29 mouse cellular contexts compared by ENCODE assay signal in the genomic region with DNA sequence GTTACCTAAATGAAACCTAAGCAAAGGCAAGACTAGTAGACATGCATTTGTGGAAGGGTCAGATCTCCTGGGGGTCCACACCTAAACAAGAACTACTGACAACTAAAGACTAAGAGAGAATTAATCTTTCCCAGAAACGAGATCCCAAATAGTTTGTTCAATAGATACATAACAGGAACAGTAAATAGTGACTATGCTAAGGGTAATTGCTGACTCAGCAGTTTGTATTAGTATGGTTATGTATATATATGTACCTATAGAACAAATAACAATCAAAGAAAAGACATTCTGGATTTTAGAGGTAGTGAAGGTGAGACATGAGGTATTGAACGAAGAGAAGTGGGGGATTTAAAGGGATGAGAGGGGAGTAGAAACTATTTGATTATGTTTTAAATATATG.
"Had no signal": no experiment of that assay in that cellular context is flagged by ENCODE, and none has a peak within 500 bp of the region (broad histone marks: within the 10 kb centered on the region; RNA-seq: fewer than 3 reads in every experiment).

No protein-coding gene starts in this region.

- H3K27me3 ChIP-seq: limb, embryonic 12.5 days; limb, embryonic 15.5 days; liver, embryonic 12.5 days; liver, embryonic 13.5 days; liver, embryonic 15.5 days; lung, embryonic 15.5 days; megakaryocyte, embryonic 14.5 days; midbrain, embryonic 12.5 days; midbrain, embryonic 13.5 days; midbrain, embryonic 15.5 days had no signal

- H3K36me3 ChIP-seq: limb, embryonic 10.5 days; limb, embryonic 12.5 days; limb, embryonic 13.5 days; limb, embryonic 15.5 days; liver, embryonic 12.5 days; liver, embryonic 13.5 days; liver, embryonic 15.5 days; lung, embryonic 15.5 days; midbrain, embryonic 10.5 days; midbrain, embryonic 12.5 days; midbrain, embryonic 13.5 days; midbrain, embryonic 15.5 days had no signal

- H3K9me3 ChIP-seq: limb, embryonic 10.5 days; limb, embryonic 12.5 days; limb, embryonic 13.5 days; limb, embryonic 15.5 days; liver, embryonic 12.5 days; liver, embryonic 13.5 days; liver, embryonic 15.5 days; lung, embryonic 15.5 days; midbrain, embryonic 12.5 days; midbrain, embryonic 13.5 days; midbrain, embryonic 15.5 days had no signal

- H3K27ac ChIP-seq: limb, embryonic 10.5 days; limb, embryonic 12.5 days; limb, embryonic 13.5 days; limb, embryonic 15.5 days; liver, embryonic 12.5 days; liver, embryonic 13.5 days; liver, embryonic 14.5 days; liver, embryonic 15.5 days; lung, embryonic 15.5 days; macrophage; midbrain, embryonic 10.5 days; midbrain, embryonic 12.5 days; midbrain, embryonic 13.5 days; midbrain, embryonic 15.5 days had no signal

- DNase-seq: left cerebral cortex, postnatal 4 days; liver; liver, embryonic 13.5 days; liver, postnatal 0 days; lung, adult 18-20 months; lung, adult 2 months; lung, embryonic 14.5 days; lung, postnatal 10 days; lung, postnatal 14 days; lung, postnatal 36 days; lung, postnatal 4 days; midbrain, embryonic 14.5 days had no signal

- H3K4me1 ChIP-seq: limb, embryonic 10.5 days; limb, embryonic 12.5 days; limb, embryonic 13.5 days; limb, embryonic 15.5 days; liver, embryonic 12.5 days; liver, embryonic 13.5 days; liver, embryonic 15.5 days; lung, embryonic 15.5 days; megakaryocyte, embryonic 14.5 days; midbrain, embryonic 10.5 days; midbrain, embryonic 12.5 days; midbrain, embryonic 13.5 days; midbrain, embryonic 15.5 days had no signal

- H3K4me3 ChIP-seq: limb, embryonic 10.5 days; limb, embryonic 12.5 days; limb, embryonic 13.5 days; limb, embryonic 15.5 days; liver, embryonic 12.5 days; liver, embryonic 13.5 days; liver, embryonic 15.5 days; lung, embryonic 15.5 days; megakaryocyte, embryonic 14.5 days; midbrain, embryonic 10.5 days; midbrain, embryonic 12.5 days; midbrain, embryonic 13.5 days; midbrain, embryonic 15.5 days; myocyte had no signal

- H3K9ac ChIP-seq: limb, embryonic 12.5 days; limb, embryonic 13.5 days; limb, embryonic 15.5 days; liver, embryonic 12.5 days; liver, embryonic 13.5 days; liver, embryonic 14.5 days; liver, embryonic 15.5 days; liver, postnatal 0 days; lung, embryonic 14.5 days; lung, embryonic 15.5 days; midbrain, embryonic 12.5 days; midbrain, embryonic 13.5 days; midbrain, embryonic 15.5 days had no signal

- H3K4me2 ChIP-seq: limb, embryonic 12.5 days; limb, embryonic 13.5 days; limb, embryonic 15.5 days; liver, embryonic 11.5 days; liver, embryonic 12.5 days; liver, embryonic 13.5 days; liver, embryonic 15.5 days; lung, embryonic 14.5 days; lung, embryonic 15.5 days; midbrain, embryonic 11.5 days; midbrain, embryonic 12.5 days; midbrain, embryonic 13.5 days; midbrain, embryonic 15.5 days had no signal
